Mouse (Mus musculus) myocyte (in vitro differentiated cells): ENCODE measurements around the gene Plod2.

Source experiments
- E2F4 ChIP-seq: IDR thresholded peaks from one replicate; pipeline ENCODE4 v1.6.1; 2011; ENCODE audit warnings: mild to moderate bottlenecking, control low read depth, moderate library complexity; ENCODE audit not compliant: insufficient read depth
- MAX ChIP-seq: IDR thresholded peaks from one replicate; pipeline ENCODE4 v1.6.1; 2011; ENCODE audit warnings: low read depth, mild to moderate bottlenecking, control low read depth
- MYOD1 ChIP-seq, 3 experiments: IDR thresholded peaks; one replicate each; pipeline ENCODE4 v1.6.1; 2011; ENCODE audit warnings: control low read depth in 2 of 3, low read depth in 2 of 3, mild to moderate bottlenecking in 2 of 3, moderate library complexity in 1 of 3; ENCODE audit not compliant: insufficient read length in 2 of 3, control insufficient read depth in 1 of 3
- MYOG ChIP-seq, 3 experiments: IDR thresholded peaks; one replicate each; pipeline ENCODE4 v1.6.1; 2011; ENCODE audit warnings: control low read depth in 2 of 3, low read depth in 2 of 3, mild to moderate bottlenecking in 2 of 3; ENCODE audit not compliant: insufficient read length in 2 of 3, control insufficient read depth in 1 of 3, insufficient read depth in 1 of 3
- POLR2A ChIP-seq: IDR thresholded peaks from one replicate; pipeline ENCODE4 v1.6.1; 2011; ENCODE audit warnings: low read depth, mild to moderate bottlenecking, control low read depth, moderate library complexity; ENCODE audit not compliant: insufficient read length
- POLR2AphosphoS2 ChIP-seq: IDR thresholded peaks from one replicate; pipeline ENCODE4 v1.6.1; 2011; ENCODE audit warnings: low read depth, control low read depth; ENCODE audit not compliant: insufficient read length
- SRF ChIP-seq: IDR thresholded peaks from one replicate; pipeline ENCODE4 v1.6.1; 2011; ENCODE audit warnings: low read depth; ENCODE audit not compliant: control insufficient read depth, insufficient read length
- TCF12 ChIP-seq: IDR thresholded peaks from one replicate; pipeline ENCODE4 v1.6.1; 2011; ENCODE audit warnings: mild to moderate bottlenecking, control low read depth; ENCODE audit not compliant: poor library complexity, insufficient read depth, severe bottlenecking
- TCF3 ChIP-seq: IDR thresholded peaks from one replicate; pipeline ENCODE4 v1.6.1; 2011; ENCODE audit warnings: low read depth, control low read depth; ENCODE audit not compliant: insufficient read length
- USF1 ChIP-seq: IDR thresholded peaks from one replicate; pipeline ENCODE4 v1.6.1; 2011; ENCODE audit warnings: low read depth, mild to moderate bottlenecking, control low read depth, moderate library complexity

GRCm38 (mm10) chr9:92591482-92591881 lies 49.5 kb downstream of the Plod2 start:
- TF ChIP-seq MYOG (IDR thresholded peaks at IDR 0.05; ENCODE audit: control insufficient read depth in 1 of 3, insufficient read depth in 1 of 3, insufficient read length in 2 of 3, low read depth in 2 of 3) (no peak), USF1 (no peak), POLR2A (no peak), MYOD1 (IDR thresholded peaks at IDR 0.05; ENCODE audit: control insufficient read depth in 1 of 3, insufficient read length in 2 of 3, low read depth in 2 of 3) (no peak), POLR2AphosphoS2 (no peak), E2F4 (no peak), MAX (no peak), SRF (no peak), TCF12 (no peak), TCF3 (no peak)
